Mouse (Mus musculus) macrophage (primary cell): ENCODE measurements at regions not wholly inside any gene's neighbourhood (a gene's known extent, or its start where the extent isn't known, plus 50 kb on each side); places are given as distances from the start of the nearest gene placed in this dataset.

Experiments
- H3K27ac ChIP-seq: fragments of 350-480 bp; formaldehyde crosslinking; 2 replicates; pipeline ENCODE4 v1.9.0; 2021
- H3K36me3 ChIP-seq: fragments of 350-480 bp; formaldehyde crosslinking; 2 replicates; pipeline ENCODE4 v1.9.0; 2021; ENCODE audit errors: inconsistent target
- H3K4me3 ChIP-seq: fragments of 350-480 bp; formaldehyde crosslinking; 2 replicates; pipeline ENCODE4 v1.9.0; 2021; ENCODE audit errors: inconsistent target
- H3K79me2 ChIP-seq: fragments of 350-480 bp; formaldehyde crosslinking; 2 replicates; pipeline ENCODE4 v1.9.0; 2021; ENCODE audit errors: inconsistent target
- WGBS: methylation state at CpG from one replicate; pipeline ENCODE4 v1.1.7; 2026; ENCODE audit warnings: inconsistent platforms; ENCODE audit not compliant: missing documents; 5-methylcytosine and 5-hydroxymethylcytosine counted together

DNA sequence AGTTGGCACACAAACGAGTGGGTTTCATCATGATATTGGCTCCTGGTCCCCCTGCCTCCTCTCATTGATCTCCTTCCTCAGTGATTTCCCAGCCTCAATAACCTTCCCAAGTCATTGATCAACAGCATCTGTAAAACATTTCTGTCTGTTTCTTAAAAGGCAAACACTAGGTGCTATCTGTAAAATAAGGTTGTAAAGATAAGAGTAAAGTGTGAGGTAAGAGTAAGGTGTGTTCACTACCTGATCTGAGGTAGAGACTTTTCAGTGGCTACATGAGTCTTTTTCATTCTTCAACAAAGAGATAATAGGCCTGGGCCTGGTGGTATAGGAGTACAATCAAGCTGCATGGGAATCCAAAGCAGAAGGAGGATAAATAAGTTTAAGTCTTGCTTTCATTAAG lies 55.7 kb downstream of the Plk2 start:
- no peaks in the 10 kb centered on the region for H3K36me3 ChIP-seq
- H3K79me2 ChIP-seq: no peaks in the 10 kb centered on the region
- H3K4me3 ChIP-seq: no peak overlapping the region
- no peak overlapping the region for H3K27ac ChIP-seq
- WGBS: 90% methylated on average over 1 of the region's 1 CpGs

DNA sequence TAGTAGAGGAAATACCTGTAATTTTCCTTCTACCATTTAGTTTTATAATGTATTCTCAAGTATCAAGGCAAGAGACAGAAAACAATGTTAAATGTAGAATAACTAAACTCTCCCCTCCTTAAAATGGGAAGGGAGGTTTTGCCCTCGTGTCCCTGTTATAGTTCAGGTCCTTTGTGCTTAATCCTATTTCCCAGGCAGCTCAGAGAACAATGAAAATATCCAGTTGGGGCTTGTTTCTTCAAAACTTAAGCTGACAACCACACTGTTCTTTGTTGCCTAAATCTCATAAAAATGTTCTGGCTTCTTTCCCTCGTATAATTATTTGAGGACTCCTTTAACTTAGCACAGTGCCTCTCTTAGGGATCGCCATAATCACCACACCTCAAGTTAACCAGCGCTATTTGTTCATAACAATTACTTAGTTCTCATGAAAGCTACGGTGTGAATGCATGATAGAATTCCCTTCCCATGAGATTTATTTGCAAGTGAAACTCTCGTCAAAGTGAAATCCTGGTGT lies 57.2 kb downstream of the Plk2 start:
- Histone ChIP-seq H3K36me3 (no peaks in the 10 kb centered on the region), H3K79me2 (no peaks in the 10 kb centered on the region), H3K4me3 (no peak overlapping the region), H3K27ac (no peak overlapping the region)
- WGBS: 87% methylated on average over 6 of the region's 6 CpGs

DNA sequence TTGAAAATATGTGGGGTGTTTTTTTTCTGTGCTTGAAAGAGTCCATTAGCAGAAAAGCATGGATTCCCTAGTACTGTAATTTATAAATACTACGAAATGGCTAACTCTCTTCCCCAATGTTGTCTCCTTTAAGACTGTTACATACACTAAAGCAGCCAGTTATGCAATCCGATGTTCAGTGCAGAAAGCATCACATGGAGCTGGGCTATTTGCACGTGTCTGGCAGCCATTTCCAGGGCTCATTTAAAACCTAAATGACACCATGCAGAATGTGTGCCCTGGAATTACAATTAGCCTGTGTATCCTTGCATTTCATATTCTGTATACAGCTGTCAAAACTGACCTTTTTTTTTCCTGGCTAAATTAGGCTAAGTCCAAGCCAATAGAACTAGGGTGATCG lies 60.2 kb downstream of the Plk2 start:
- Histone ChIP-seq H3K4me3 (no peak overlapping the region), H3K27ac (no peak overlapping the region), H3K36me3 (no peaks in the 10 kb centered on the region), H3K79me2 (no peaks in the 10 kb centered on the region)
- WGBS: 65% methylated on average over 4 of the region's 4 CpGs

DNA sequence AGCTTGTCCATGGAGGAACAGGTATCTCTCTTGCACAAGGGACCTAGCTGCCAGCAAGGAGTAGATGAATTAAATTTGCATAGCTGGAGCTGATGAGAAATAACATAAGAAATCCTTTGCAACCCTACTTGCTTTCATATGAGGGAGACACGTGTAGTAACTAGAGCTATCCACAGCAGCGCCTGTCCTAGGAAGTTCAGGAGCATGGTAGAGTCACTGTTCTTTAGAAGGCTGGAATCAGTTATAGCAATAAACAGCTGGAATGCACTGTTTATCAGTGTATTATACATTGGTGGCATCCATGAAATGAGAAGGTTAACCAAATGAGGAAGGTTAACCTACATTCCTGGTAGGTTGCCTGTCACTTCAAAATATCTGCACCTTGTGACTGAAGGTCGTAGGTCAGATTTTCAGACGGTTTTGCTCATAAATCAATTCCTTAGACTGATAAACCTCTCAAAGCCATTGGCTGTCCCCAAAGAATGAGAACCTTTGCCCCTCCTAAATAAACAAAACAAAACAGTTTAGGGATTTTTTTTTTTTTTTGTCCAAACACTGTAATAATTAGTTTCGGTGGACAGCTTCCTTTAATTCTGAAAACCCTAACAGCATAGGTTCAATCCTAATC lies 60.8 kb downstream of the Plk2 start:
- Histone ChIP-seq H3K4me3 (no peak overlapping the region), H3K36me3 (no peaks in the 10 kb centered on the region), H3K27ac (no peak overlapping the region), H3K79me2 (no peaks in the 10 kb centered on the region)
- WGBS: 97% methylated on average over 4 of the region's 5 CpGs

DNA sequence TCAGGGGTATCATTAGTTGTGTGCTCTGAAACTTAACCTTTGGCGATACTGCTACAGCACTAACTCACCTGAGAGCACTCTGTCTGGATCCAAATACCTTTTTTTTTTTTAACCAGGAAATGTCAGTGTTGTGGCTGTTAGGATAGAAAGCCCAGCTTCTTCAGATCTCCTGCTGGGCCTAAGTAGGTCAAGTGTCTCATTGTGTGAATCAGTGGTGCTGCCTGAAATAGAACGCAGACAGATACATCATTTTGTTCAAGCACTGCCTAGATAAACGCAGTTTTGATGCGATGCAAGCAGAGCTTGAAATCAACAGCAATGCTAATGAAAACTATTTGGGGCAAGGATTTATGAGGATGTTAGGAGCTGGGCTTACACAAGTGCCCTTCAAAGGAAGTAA lies 63.9 kb downstream of the Plk2 start:
- no peaks in the 10 kb centered on the region for H3K79me2 ChIP-seq
- H3K27ac ChIP-seq: no peak overlapping the region
- WGBS: 99% methylated on average over 4 of the region's 4 CpGs
- no peak overlapping the region for H3K4me3 ChIP-seq
- H3K36me3 ChIP-seq: no peaks in the 10 kb centered on the region

DNA sequence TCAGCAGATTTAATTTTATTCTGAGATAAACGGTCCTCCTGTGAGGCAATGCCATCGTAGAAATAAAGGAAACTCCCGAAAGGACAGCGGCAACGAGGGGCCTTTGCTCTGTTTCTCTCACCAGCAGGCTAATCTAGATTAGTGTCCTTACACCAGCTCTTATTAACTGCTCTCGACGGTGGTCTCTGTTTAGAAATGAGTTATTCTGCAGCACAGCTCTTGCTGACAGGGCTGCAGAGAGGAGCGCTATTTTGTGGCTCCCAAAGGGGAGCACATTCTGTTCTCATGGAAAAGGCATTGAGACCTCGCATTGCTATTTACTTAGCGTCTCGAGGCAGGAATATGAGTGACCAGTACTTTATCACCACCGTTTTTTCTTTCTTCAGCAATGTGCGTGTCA lies 66.7 kb downstream of the Plk2 start:
- 81% methylated on average over 13 of the region's 13 CpGs for WGBS

DNA sequence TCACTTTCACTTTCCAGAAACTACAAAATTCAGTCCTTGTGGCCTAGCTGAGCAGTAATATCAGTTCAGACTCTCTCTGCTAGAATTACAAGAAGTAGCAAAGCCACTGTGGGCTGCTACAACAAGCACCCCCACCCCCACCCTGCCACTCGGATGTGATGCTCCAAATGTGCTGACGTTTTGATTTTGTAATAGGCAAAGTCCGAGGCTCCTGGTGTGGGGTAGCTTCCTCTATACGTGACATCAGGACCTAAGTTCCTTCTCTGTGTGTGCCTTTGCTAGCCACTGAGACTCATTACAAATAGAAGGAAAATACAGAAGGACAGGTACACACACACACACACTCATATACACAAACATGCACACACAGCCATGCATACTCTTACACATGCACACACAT lies 76.7 kb downstream of the Plk2 start:
- Histone ChIP-seq H3K27ac (no peak overlapping the region), H3K79me2 (no peaks in the 10 kb centered on the region), H3K4me3 (no peak overlapping the region), H3K36me3 (no peaks in the 10 kb centered on the region)
- WGBS: 13% methylated on average over 4 of the region's 4 CpGs

More for the DNA sequence above, 66.7 kb downstream of the Plk2 start:
- Histone ChIP-seq H3K36me3 (no peaks in the 10 kb centered on the region), H3K27ac (no peak overlapping the region), H3K4me3 (no peak overlapping the region), H3K79me2 (no peaks in the 10 kb centered on the region)

DNA sequence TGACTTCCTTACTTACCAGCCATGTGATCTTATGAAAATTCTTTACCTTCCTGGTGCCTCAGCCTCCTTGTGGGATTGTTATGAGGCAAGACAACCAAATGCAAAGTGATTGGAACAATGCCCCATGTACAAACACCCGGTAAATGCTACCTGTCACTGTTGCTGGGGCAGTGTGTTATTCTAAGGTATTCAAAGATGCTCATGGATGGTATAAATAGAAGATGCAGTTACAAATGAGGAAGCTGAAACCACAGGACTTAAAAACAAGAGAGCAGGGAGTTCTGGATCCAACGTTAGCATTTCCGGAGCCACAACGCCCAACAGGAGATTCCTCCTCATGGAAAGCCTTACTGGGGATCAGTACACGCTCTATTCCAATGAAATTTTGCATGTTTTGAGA lies 82.9 kb downstream of the Plk2 start:
- WGBS: 33% methylated on average over 5 of the region's 5 CpGs
- Histone ChIP-seq H3K79me2 (no peaks in the 10 kb centered on the region), H3K4me3 (no peak overlapping the region), H3K27ac (no peak overlapping the region), H3K36me3 (no peaks in the 10 kb centered on the region)

DNA sequence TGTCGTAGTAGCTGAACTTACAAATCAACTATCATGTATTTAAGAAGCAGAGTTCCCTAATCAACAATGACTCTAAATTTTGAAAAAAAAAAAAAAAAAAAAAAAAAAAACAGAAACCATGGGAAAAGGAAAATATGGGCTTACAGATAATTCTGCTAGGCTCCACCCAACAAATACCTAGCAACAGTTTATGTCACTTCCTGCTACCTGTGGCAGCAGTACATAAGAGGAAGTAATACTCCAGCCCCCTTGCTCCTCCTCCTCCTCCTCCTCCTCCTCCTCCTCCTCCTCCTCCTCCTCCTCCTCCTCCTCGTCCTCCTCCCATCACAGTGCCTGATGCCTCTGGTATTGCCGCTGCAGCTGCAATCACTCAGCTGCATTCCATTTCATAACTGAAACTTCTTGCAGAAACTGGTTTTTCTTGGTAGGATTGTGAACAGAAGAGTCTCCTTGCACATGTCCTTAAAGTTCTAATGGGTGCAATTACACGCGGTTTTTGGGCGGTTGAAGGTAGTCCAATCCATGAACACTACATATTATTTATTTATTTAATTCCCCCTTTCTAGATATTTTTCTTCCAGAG lies 89.6 kb downstream of the Plk2 start:
- no peak overlapping the region for H3K27ac ChIP-seq
- no peaks in the 10 kb centered on the region for H3K79me2 ChIP-seq
- no peaks in the 10 kb centered on the region for H3K36me3 ChIP-seq
- H3K4me3 ChIP-seq: no peak overlapping the region
- WGBS: 82% methylated on average over 5 of the region's 6 CpGs

DNA sequence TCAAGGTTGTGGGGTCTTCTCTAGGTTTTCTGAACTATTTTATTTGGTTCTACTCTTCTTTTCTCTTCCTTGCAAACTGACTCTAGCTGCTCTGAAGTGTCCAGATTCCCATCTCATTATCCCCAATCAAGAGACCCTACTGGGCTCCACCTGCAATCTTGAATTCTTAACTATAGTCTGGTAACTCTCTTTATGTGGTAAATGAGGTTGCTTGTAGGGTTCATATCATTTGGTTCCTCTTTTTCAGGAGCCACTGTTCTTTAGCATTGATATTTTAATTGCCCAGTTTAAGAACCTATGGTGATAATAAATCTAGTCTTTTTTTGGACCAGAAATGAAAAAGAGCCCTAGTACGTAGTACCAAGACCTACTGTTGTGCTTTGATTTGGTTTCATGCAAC lies 90.7 kb downstream of the Plk2 start:
- no peak overlapping the region for H3K4me3 ChIP-seq
- 77% methylated on average over 1 of the region's 1 CpGs for WGBS
- no peak overlapping the region for H3K27ac ChIP-seq
- no peaks in the 10 kb centered on the region for H3K79me2 ChIP-seq
- no peaks in the 10 kb centered on the region for H3K36me3 ChIP-seq

DNA sequence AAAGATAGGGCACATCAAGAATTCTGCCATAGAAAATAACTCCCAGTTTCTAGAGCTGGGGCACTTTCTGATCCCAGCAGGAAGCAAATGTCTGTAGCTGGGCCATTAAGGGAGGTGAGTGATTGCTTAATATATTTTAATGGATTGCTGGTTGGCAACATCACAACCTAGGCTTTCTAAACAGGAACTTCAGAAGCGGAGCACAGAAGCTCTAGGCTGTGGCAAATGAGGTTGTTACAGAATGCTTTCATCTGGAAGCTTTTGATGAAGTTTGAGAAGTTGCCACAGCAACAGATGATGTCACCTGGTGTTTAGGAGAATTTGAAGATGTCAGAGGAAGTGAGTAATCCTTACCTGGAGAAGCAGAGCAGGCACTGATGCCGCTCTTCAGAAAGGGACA lies 95.3 kb downstream of the Plk2 start:
- Histone ChIP-seq H3K36me3 (no peaks in the 10 kb centered on the region), H3K27ac (no peak overlapping the region), H3K4me3 (no peak overlapping the region), H3K79me2 (no peaks in the 10 kb centered on the region)
- WGBS: 82% methylated on average over 2 of the region's 2 CpGs

DNA sequence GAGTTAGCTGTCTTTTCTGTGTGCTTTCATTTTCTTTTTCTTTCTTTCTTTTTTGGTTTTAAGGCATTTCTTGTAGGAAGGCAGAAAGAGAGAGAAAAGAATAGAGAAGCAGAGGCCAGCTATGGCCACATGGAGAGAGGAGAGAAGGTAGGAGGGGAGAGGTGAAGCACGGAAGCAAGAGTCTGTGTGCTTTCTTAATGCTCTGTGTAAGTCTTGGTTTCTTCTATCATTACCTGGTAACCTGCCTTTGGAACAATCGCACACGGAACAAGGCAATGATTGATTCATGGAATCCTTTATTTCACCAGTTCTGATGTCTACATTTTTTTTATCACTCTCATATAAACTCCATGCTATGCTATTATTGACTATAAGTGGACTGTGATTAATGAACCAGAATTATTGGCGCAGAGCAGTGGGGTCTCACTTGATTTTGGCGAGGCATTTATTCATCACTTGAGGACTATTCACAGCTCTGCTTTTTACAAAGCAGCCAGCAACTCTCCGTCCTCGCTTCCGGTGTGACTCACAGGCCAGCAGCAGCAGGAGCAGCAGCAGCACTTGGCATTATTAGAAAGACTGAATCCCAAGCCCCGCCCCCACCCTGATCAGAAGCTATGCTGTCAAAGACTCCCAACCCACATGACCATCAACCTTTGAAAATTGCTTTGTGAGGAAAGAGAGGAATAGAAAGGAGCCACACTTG lies 97.6 kb downstream of the Plk2 start:
- H3K36me3 ChIP-seq: no peaks in the 10 kb centered on the region
- 69% methylated on average over 9 of the region's 9 CpGs for WGBS
- H3K27ac ChIP-seq: no peak overlapping the region
- H3K4me3 ChIP-seq: no peak overlapping the region
- no peaks in the 10 kb centered on the region for H3K79me2 ChIP-seq

DNA sequence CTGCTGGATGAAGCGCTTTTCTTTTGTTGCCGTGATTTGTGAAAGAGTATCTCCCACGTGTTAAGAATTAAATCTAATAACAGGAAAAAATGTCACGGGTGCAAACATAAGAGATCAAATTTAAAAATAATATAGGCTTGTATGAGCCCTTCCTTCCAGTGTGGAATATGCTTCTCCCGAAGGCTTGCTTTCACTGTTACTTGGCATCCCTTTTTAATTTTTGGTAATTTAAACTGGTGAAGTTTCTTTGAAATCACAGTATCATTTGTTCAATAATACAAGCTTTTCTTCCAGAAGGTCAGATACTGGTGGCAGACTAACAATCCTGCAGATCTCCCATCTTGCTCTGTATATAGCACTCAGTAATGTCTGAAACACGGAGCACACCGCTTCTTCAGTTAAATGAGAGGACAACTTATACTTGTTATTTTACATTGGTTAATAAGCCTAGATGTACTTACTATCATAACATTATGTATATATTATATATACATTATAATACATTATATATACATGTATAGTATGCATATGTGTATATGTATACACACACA lies 98.2 kb downstream of the Plk2 start:
- no peak overlapping the region for H3K4me3 ChIP-seq
- no peak overlapping the region for H3K27ac ChIP-seq
- 96% methylated on average over 7 of the region's 7 CpGs for WGBS
- H3K79me2 ChIP-seq: no peaks in the 10 kb centered on the region
- no peaks in the 10 kb centered on the region for H3K36me3 ChIP-seq

DNA sequence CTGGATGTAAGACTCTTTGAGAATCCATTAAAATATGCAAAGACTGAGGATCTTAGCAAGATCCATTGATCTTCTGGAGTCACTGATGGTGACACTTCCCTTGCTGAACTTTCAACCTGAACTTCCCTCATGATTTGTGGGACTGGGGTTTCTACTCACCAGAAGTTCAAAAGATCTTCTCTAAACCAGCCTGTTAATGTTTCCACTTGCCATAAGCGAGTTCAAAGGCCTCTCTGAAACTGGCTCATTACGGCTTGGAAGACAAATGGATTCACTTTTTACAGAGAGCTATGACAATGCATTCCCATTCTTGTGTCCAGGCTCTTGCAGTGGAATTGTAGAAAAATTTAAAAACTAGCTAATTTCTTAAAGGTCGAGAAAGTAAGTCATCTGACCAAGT lies 102.6 kb downstream of the Plk2 start:
- Histone ChIP-seq H3K4me3 (no peak overlapping the region), H3K27ac (no peak overlapping the region), H3K79me2 (no peaks in the 10 kb centered on the region), H3K36me3 (no peaks in the 10 kb centered on the region)
- WGBS: 93% methylated on average over 3 of the region's 3 CpGs

DNA sequence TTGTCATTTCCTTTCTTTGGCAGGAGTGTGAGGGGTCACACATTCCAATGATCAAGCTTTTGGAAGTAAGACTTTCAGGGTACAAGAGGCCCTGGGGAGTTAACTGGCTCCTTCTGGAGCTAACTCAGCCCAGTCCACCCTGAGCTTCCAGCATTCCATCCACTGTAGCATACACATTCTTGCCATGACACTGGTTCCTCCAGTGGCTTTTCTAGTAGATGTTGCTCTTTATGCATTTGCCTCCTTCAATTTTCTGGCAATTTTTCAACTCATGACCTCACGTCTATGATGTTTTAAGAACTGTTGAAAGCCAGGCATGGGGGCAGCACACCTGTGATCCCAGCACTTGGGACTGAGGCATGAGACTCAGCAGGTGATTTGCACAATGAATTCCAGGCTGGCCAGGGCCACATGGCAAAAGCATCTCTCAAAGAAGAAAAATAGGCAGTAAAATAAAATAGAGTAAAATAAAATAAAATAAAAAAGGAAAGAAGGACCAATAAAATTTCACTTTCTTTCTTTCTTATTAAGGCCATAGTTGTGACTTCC lies 113.0 kb downstream of the Plk2 start:
- Histone ChIP-seq H3K36me3 (no peaks in the 10 kb centered on the region), H3K4me3 (no peak overlapping the region), H3K79me2 (no peaks in the 10 kb centered on the region), H3K27ac (no peak overlapping the region)
- WGBS: 85% methylated on average over 1 of the region's 1 CpGs
